Mouse (Mus musculus) embryonic facial prominence, embryonic 13.5 days (tissue): ENCODE measurements around the gene Zmynd8. TPM values are rescaled to one million over a fixed set of nuclear protein-coding genes. Genes with fewer than 3 reads are reported as not detected.

Experiments used
- ATAC-seq: fragments of 200-750 bp; cut with Nextera tagmentation; 2 replicates; pipeline ENCODE4 v1.8.0; 2017; ENCODE audit warnings: low read depth; ENCODE audit not compliant: insufficient number of reproducible peaks, insufficient read depth, low FRiP score, low TSS enrichment
- H3K27ac ChIP-seq: fragments of 300-500 bp; sonication (generic); 2 replicates; pipeline ENCODE4 v1.5.1; 2015; ENCODE audit warnings: moderate library complexity, mild to moderate bottlenecking, inconsistent platforms
- H3K27me3 ChIP-seq: fragments of 300-500 bp; sonication (generic); 2 replicates; pipeline ENCODE4 v1.6.1; 2015; ENCODE audit warnings: mild to moderate bottlenecking, inconsistent platforms
- H3K36me3 ChIP-seq: fragments of 300-500 bp; sonication (generic); 2 replicates; pipeline ENCODE4 v1.6.1; 2015; ENCODE audit warnings: mild to moderate bottlenecking, inconsistent platforms
- H3K4me1 ChIP-seq: fragments of 300-500 bp; sonication (generic); 2 replicates; pipeline ENCODE4 v1.6.1; 2015; ENCODE audit warnings: inconsistent platforms
- H3K4me2 ChIP-seq: fragments of 300-500 bp; sonication (generic); 2 replicates; pipeline ENCODE4 v1.6.1; 2015; ENCODE audit warnings: moderate library complexity, mild to moderate bottlenecking, inconsistent platforms
- H3K4me3 ChIP-seq: fragments of 300-500 bp; sonication (generic); 2 replicates; pipeline ENCODE4 v1.5.1; 2015; ENCODE audit warnings: mild to moderate bottlenecking, inconsistent platforms
- H3K9ac ChIP-seq: fragments of 300-500 bp; sonication (generic); 2 replicates; pipeline ENCODE4 v1.6.1; 2015; ENCODE audit warnings: mild to moderate bottlenecking, inconsistent platforms
- H3K9me3 ChIP-seq: fragments of 300-500 bp; sonication (generic); 2 replicates; pipeline ENCODE4 v1.6.1; 2016; ENCODE audit warnings: inconsistent platforms
- WGBS: fragments of 180-500 bp; shearing (Covaris S2); methylation state at CpG from one replicate; pipeline ENCODE4 v1.1.7; 2015; ENCODE audit warnings: mixed read lengths; 5-methylcytosine and 5-hydroxymethylcytosine counted together
- polyA plus RNA-seq: library from polyadenylated mRNA; unstranded; fragments of >200 nt; fragmentation: Nextera tagmentation; extraction: Ambion mirVana; gene quantifications from 2 replicates; pipeline ENCODE4 v1.2.1, GENCODE M21; 2015

Gene Zmynd8
- polyA plus RNA-seq, 1 experiment from 2014 or later, result 61.4 TPM

GRCm38 (mm10) chr2:165922994-165923393, 24.2 kb upstream of the Zmynd8 start:
- Histone ChIP-seq H3K36me3 (no peaks in the 10 kb centered on the region), H3K4me1 (peaks cover 6% of the 10 kb centered on the region; the same call in 1 of the 2 replicates), H3K4me2 (no peak overlapping the region), H3K9me3 (no peaks in the 10 kb centered on the region), H3K9ac (no peak overlapping the region), H3K27ac (no peak overlapping the region), H3K4me3 (no peak overlapping the region), H3K27me3 (no peaks in the 10 kb centered on the region)
- 87% methylated on average over 3 of the region's 3 CpGs for WGBS
- no peak for ATAC-seq

DNA sequence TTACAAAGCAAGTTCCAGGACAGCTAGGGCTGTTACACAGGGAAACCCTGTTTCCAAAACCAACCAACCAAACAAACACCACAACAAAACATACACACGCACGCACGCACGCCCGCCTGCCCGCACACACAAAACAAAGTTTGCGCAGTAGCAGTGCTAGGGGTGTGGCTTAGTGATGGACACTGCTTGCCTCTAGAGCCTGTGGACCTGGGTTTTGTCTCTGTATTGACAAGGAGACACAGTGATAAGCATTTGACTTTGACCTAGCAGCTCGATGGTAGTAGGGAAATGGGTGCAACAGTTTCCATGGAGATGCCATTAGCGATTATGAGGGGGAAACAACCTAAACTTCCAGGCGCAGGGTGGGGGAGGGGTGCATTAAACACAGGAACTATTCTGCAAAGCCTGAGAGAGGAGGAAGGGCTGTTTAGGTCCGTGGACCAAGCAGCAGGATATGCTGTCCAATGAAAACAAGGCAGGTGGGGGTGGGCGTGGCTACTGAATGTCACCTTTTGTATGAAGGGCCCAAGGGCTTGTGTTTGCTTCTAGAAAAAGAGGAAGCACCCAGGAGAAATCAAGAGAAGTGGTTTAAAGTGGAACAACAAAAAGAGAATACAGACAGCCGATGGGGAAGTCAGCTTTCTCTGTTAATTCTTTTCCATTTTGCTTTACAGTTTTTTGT, 23.4 kb upstream of the Zmynd8 start:
- H3K4me1 ChIP-seq, result peaks cover 6% of the 10 kb centered on the region; the same call in 1 of the 2 replicates
- no peaks in the 10 kb centered on the region for H3K27me3 ChIP-seq
- no peak overlapping the region for H3K4me3 ChIP-seq
- no peaks in the 10 kb centered on the region for H3K36me3 ChIP-seq
- H3K9me3 ChIP-seq, result no peaks in the 10 kb centered on the region
- WGBS, result 64% methylated on average over 13 of the region's 13 CpGs
- ATAC-seq, result no peak
- no peak overlapping the region for H3K27ac ChIP-seq
- H3K9ac ChIP-seq, result no peak overlapping the region
- no peak overlapping the region for H3K4me2 ChIP-seq

DNA sequence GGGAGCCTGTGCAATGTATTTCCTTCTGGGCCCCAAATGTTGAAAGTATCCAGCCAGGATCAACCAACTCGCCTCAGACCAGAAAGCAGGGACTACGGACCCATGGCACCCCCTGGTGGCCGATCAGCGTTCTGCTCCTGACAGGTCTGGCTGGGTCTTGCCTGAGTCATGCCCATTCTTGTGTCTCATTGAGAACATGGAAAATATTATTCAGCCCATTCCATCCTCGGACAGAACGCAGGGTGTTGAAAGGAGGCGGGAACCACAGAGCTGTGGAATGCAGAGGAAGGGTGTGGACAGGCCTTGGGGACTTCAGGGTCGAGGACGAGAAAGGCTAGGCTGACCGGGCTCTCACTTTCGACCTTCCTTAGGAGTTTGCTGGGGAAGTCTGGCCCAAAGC, 15.5 kb upstream of the Zmynd8 start:
- Histone ChIP-seq H3K4me3 (no peak overlapping the region), H3K9ac (no peak overlapping the region), H3K36me3 (no peaks in the 10 kb centered on the region), H3K4me2 (no peak overlapping the region), H3K27ac (peak overlapping the region; percentile 28; the same call in 1 of the 2 replicates), H3K27me3 (no peaks in the 10 kb centered on the region), H3K9me3 (no peaks in the 10 kb centered on the region), H3K4me1 (0 out of 2 replicates have a peak, but pooled peaks cover 4% of the 10 kb centered on the region)
- ATAC-seq, result peak; percentile 66
- 20% methylated on average over 11 of the region's 11 CpGs for WGBS

DNA sequence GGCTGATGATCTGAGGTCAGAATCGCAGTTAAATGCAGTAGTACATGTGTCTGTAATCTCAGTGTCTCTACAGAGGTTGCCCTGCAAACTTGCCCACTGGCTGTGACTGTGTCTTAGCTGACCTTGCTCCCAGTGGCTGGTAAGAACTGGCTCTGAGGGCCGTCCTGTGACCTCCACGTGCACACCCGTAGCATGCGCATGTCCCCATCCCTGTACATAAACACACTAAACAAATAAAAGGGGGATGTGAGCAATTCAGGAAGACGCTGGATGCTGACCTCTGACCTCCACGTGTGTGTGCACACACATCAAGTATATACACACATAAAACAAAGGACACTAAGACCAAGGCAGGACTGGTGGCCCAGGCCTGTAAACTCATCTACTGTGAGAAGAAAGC, 14.3 kb upstream of the Zmynd8 start:
- Histone ChIP-seq H3K4me3 (no peak overlapping the region), H3K27ac (no peak overlapping the region), H3K36me3 (no peaks in the 10 kb centered on the region), H3K9ac (no peak overlapping the region), H3K9me3 (no peaks in the 10 kb centered on the region), H3K4me2 (no peak overlapping the region), H3K27me3 (no peaks in the 10 kb centered on the region), H3K4me1 (0 out of 2 replicates have a peak, but pooled peaks cover 4% of the 10 kb centered on the region)
- ATAC-seq, result no peak
- WGBS, result 68% methylated on average over 7 of the region's 7 CpGs

DNA sequence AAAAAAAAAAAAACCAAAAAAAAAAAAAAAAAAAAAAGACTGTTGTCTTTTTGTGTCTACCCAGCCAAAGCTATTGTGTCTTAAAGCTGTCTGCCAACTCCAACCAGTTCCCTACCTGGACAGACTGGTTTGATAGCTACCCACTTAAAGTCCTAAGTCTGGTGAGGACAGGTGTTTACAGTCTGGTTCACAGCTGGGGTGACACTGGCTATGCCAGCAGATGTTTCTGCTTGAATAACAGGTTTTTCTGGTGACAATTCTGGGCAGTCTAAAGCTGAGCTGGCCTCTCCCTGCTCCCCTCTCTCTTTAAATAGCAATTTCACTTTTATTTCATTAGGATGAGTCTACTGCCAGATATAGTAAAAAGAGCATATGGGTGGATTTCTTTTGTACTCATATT, 10.9 kb upstream of the Zmynd8 start:
- no peak overlapping the region for H3K4me2 ChIP-seq
- peaks cover 20% of the 10 kb centered on the region for H3K4me1 ChIP-seq
- no peak overlapping the region for H3K27ac ChIP-seq
- no peaks in the 10 kb centered on the region for H3K36me3 ChIP-seq
- H3K27me3 ChIP-seq, result no peaks in the 10 kb centered on the region
- H3K9me3 ChIP-seq, result no peaks in the 10 kb centered on the region
- ATAC-seq, result no peak
- H3K9ac ChIP-seq, result no peak overlapping the region
- H3K4me3 ChIP-seq, result no peak overlapping the region

GRCm38 (mm10) chr2:165907199-165907598, 8.4 kb upstream of the Zmynd8 start:
- no peak overlapping the region for H3K4me2 ChIP-seq
- no peaks in the 10 kb centered on the region for H3K36me3 ChIP-seq
- no peaks in the 10 kb centered on the region for H3K27me3 ChIP-seq
- H3K9ac ChIP-seq, result no peak overlapping the region
- no peak overlapping the region for H3K27ac ChIP-seq
- no peak overlapping the region for H3K4me3 ChIP-seq
- no peaks in the 10 kb centered on the region for H3K9me3 ChIP-seq
- H3K4me1 ChIP-seq, result peaks cover 17% of the 10 kb centered on the region
- no peak for ATAC-seq
- WGBS, result 59% methylated on average over 8 of the region's 8 CpGs

GRCm38 (mm10) chr2:165906332-165906945, 7.6 kb upstream of the Zmynd8 start:
- Histone ChIP-seq H3K4me1 (peaks cover 17% of the 10 kb centered on the region), H3K9ac (peak overlapping the region; percentile 32; the same call in 1 of the 2 replicates), H3K4me2 (peak overlapping the region; percentile 27), H3K36me3 (no peaks in the 10 kb centered on the region), H3K4me3 (no peak overlapping the region), H3K27me3 (no peaks in the 10 kb centered on the region), H3K9me3 (no peaks in the 10 kb centered on the region), H3K27ac (peak overlapping the region; percentile 64)
- 12% methylated on average over 15 of the region's 15 CpGs for WGBS
- ATAC-seq, result no peak

GRCm38 (mm10) chr2:165901127-165901384, 2.2 kb upstream of the Zmynd8 start:
- no peaks in the 10 kb centered on the region for H3K27me3 ChIP-seq
- H3K9me3 ChIP-seq, result no peaks in the 10 kb centered on the region
- H3K4me1 ChIP-seq, result peaks cover 35% of the 10 kb centered on the region
- 18% methylated on average over 3 of the region's 3 CpGs for WGBS
- peak overlapping the region; percentile 61; the same call in 1 of the 2 replicates for H3K9ac ChIP-seq
- H3K4me2 ChIP-seq, result peak overlapping the region; percentile 41
- peak overlapping the region; percentile 93 for H3K27ac ChIP-seq
- no peak for ATAC-seq
- H3K4me3 ChIP-seq, result no peak overlapping the region
- H3K36me3 ChIP-seq, result no peaks in the 10 kb centered on the region

DNA sequence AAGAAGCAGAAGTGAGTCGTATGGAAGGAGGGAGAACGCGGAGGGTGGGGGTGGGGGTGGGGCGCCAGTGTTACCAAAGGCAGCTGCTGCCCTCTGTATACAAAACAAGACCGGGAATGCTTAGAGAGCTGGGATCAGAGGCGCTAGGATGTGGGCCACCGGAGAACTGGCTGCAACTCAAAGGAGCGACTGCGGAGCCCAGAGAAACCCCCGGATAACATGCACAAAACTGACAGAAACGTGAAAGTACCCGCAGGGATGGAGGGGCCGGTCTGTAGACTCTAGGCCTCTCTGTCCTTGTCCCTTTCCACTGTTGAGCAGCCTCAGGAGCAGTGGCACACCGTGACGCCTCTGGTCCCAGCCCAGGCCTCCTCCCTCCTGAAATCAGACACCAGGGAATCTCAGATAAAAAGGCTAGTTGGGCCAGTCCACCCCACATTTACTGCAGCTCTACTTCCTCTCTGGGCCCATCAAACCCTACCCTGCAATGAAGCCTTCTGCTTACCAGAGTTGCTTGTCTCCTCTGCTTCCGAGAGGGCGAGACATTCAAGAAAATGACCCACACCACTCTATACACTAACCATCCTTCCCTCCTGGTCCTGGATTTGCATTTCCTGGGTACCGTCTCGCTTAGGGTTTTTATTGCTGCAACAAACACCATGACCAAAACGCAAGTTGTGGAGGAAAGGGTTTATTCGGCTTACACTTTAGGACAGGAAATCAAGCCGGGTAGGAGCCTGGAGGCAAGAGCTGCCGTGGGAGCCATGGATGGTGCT, 1.7 kb upstream of the Zmynd8 start:
- ATAC-seq, result peak; percentile 61; the same call in 1 of the 2 replicates
- Histone ChIP-seq H3K36me3 (no peaks in the 10 kb centered on the region), H3K4me3 (no peak overlapping the region), H3K4me2 (peak overlapping the region; percentile 41), H3K4me1 (peaks cover 39% of the 10 kb centered on the region), H3K27me3 (no peaks in the 10 kb centered on the region), H3K9ac (peak overlapping the region; percentile 61), H3K27ac (peak overlapping the region; percentile 93), H3K9me3 (no peaks in the 10 kb centered on the region)
- 10% methylated on average over 23 of the region's 23 CpGs for WGBS

DNA sequence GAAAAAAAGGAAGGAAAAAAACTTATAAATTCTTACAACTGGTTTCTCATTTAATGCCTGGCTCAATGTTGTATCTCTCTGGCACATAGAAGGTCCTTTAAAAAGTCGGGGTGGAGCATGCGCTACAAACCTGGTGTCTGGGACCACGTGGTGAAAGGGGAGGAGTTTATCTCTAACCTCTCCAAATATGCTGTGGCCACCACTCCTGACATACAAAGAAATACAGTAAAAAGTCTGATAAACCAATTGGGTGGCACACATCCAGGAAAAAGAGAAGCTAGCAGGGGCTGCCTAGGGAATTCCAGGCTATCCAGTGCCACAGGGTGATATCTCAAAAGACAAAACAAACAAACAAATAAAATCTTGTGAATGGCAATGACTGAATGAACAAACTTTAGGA, 1.1 kb upstream of the Zmynd8 start:
- peaks cover 40% of the 10 kb centered on the region for H3K4me1 ChIP-seq
- H3K4me3 ChIP-seq, result no peak overlapping the region
- peak overlapping the region; percentile 41 for H3K4me2 ChIP-seq
- H3K36me3 ChIP-seq, result no peaks in the 10 kb centered on the region
- 22% methylated on average over 3 of the region's 3 CpGs for WGBS
- no peaks in the 10 kb centered on the region for H3K27me3 ChIP-seq
- no peak for ATAC-seq
- H3K9me3 ChIP-seq, result no peaks in the 10 kb centered on the region
- peak overlapping the region; percentile 93 for H3K27ac ChIP-seq
- no peak overlapping the region for H3K9ac ChIP-seq

- Histone ChIP-seq H3K27ac (peak overlapping the region; percentile 93), H3K4me2 (no peak overlapping the region), H3K4me3 (no peak overlapping the region), H3K9ac (no peak overlapping the region), H3K9me3 (no peaks in the 10 kb centered on the region), H3K36me3 (no peaks in the 10 kb centered on the region), H3K4me1 (peaks cover 40% of the 10 kb centered on the region), H3K27me3 (no peaks in the 10 kb centered on the region)
- no peak for ATAC-seq
- 41% methylated on average over 6 of the region's 6 CpGs for WGBS
Observed at GRCm38 (mm10) chr2:165899474-165899873, 658 bp upstream of the Zmynd8 start.

- 75% methylated on average over 13 of the region's 13 CpGs for WGBS
- Histone ChIP-seq H3K27ac (no peak overlapping the region), H3K36me3 (no peaks in the 10 kb centered on the region), H3K27me3 (no peaks in the 10 kb centered on the region), H3K4me3 (no peak overlapping the region), H3K4me1 (peaks cover 41% of the 10 kb centered on the region), H3K9ac (0 out of 2 replicates have a peak overlapping the region, but pooled peaks have one; percentile 36), H3K9me3 (no peaks in the 10 kb centered on the region), H3K4me2 (no peak overlapping the region)
- ATAC-seq, result no peak
Observed at GRCm38 (mm10) chr2:165896171-165896570, 2.6 kb downstream of the Zmynd8 start.
